Mouse (Mus musculus): Measurements from ENCODE around the gene Tomm22.
A peak's percentile ranks its signal among the peaks of the same experiment; 100 is the strongest.

The Tomm22 gene

GRCm38 (mm10) chr15:79685141-79685641 lies 14.5 kb downstream of the Tomm22 start:
- no peak for DNase-seq (ENCODE audit: low read depth in 1 of 2, low spot score in 2 of 2)

DNA sequence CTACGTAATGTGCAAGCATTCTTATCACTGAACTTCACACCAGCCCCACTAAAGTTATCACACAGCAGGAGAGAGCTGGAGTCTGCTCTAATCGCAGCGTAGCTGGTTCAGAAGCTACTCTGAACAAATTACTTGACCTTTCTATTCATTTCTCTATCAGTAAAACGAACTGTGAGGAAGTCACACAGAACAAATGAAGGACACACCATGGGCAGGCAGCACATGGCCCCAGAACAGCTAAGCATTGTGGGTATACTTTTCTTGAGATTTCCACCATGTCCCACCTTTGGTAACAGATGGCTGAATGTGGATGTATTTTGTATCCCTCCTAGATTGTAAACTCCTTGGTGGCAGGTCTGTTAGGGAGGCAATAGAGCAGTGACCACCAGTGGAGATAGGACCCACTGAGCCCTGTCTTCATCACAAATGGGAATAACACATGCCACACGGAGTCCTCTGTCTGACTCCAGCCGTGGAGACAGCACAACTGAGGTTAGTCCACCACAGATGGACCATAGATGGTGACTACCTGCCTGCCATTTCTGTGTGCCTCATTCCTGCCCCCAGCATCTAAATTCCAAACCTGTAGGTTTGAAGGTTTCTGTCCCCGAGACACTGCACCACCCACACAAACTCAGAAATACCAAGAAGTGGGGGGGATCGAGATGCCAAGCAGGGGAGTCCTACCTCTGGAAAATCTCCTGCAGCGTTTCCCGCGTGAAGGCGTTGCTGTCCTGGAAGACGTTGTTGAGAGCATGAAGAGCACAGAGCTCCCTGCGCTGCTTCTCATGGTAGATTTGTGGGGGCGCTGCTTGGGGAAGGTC lies 15.6 kb downstream of the Tomm22 start:
- no peak for DNase-seq (ENCODE audit: low read depth in 1 of 2, low spot score in 2 of 2)

- DNase-seq (ENCODE audit: low read depth in 1 of 2, low spot score in 2 of 2): no peak
These were observed 16.5 kb downstream of the Tomm22 start for GRCm38 (mm10) chr15:79687175-79687574.

DNA sequence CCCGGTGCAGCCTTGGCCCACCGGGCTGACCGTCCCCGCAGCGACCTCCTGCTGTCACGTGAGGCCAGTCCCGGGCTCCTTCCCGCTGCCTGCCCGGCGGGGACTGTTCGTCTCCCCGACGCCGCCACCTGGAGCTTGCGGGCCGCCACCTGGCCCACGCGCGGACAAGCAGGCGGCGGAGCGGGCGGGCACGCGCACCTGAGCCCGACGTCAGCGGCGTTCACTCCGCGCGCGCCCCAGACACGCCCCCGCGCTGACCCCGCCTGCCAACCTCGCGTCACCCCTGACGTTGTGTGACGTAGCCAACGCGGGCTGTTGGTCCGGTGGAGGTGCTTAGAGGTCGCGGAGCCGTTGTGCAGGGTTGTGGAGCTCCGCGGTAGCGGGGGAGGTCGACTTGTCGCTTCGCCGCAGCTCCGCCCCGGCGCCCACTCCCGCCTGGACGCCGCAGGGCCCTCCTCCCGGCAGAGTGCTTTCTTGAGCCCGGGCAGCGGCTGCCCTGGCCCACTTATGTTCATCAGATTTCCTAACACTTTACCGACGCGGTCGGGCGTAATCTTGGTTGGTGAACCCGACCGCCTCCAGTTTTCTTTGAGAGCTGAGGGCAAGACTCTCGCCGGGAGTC lies 17.1 kb downstream of the Tomm22 start, which contains the start of gene Josd1:
Gene Josd1 (minus strand): TSS at position 274 of the 622 bp plus-strand sequence.
- DNase-seq (ENCODE audit: low read depth in 1 of 2, low spot score in 2 of 2): peak; percentile 83 to 95

GRCm38 (mm10) chr15:79688268-79688956 lies 17.8 kb downstream of the Tomm22 start:
- no peak for DNase-seq (ENCODE audit: low read depth in 1 of 2, low spot score in 2 of 2)

DNA sequence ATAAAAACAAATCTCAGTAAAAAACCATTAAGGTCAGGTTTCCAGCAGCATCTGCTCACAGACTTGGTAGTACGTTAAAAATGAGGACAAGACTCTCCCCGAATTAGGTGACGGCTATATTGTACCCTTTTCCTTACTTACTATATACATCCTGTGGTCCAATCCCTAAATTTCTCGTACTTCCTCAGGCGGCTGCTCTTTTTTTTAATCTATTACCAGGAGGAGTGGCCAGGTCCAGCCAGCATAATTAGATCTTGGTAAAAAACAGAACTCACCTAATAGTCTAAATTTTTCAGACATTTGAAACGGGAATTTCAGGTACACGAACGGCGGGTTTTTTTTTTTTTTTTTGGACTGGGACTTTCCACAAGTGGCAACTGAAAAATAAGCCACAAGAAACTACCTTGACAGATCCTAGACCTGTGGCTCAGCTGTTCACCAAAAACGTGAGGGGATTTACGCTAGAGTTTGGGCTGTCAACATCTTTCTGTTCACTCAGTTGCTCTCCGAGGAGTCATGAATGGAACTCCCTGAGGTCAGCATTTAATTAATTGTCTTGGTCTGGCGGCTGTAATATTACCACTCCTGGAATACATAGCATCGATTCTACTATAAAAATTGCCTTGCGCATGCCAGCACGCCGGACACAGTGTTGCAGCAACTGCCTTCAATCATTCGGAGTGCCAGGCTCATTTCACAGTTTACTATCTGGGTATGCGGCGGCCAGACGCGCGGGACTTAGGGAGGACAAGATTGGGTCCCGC lies 19.2 kb downstream of the Tomm22 start:
- DNase-seq (ENCODE audit: low read depth in 1 of 2, low spot score in 2 of 2): no peak

DNA sequence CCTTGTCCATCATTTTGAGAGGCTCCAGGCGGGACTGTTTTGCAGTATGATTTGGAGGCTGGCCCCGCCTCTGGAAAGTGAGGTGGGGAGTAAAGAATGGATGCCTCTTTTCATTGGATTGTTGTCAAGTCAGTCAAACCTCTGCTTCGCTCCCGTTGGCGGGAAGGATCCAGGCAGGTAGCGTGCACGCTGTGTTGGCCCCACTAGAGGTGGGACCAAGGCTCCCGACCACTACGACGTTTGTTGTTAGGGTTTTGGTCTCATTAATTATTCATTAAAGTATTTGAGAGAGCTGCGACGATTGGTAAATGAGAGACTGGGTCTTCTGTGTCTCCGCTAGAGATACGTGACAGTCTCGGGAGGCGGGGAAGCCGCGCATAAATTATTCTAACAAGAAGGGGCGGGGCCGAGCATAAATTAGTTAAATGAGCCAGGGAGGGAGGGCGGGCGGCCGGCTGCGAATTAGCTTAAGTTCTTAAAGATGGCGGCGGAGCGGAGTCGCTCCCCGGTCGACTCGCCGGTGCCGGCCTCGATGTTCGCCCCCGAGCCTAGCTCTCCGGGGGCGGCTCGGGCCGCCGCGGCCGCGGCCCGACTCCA lies 19.9 kb downstream of the Tomm22 start, which contains the start of gene Gtpbp1:
Gene Gtpbp1 (plus strand): TSS at position 420 of the 597 bp plus-strand sequence.
- DNase-seq (ENCODE audit: low read depth in 1 of 2, low spot score in 2 of 2): peak; percentile 92 to 93

DNA sequence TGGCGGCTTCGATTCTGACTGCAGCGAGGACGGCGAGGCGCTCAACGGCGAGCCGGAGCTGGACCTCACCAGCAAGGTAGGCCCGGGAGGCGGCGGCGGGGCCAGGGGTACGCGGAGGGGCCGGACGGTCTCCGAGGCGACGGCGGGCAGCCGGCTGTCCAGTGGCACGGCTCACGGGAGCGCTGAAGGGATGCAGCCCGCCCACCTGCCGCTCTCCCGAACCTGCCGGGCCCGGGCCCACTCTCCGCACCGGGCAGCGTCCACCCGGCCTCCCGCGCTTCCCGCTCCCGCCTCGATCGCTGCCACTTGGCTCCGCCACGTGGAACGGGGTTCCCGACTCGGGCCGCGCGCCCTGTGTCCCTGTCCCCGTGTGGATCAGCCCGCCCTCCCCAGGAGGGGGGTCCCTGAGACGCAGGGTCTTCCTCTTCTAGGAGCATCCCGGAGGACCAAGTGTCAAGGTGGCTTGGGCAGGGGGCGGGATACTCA lies 20.4 kb downstream of the Tomm22 start:
- DNase-seq (ENCODE audit: low read depth in 1 of 2, low spot score in 2 of 2): no peak

DNA sequence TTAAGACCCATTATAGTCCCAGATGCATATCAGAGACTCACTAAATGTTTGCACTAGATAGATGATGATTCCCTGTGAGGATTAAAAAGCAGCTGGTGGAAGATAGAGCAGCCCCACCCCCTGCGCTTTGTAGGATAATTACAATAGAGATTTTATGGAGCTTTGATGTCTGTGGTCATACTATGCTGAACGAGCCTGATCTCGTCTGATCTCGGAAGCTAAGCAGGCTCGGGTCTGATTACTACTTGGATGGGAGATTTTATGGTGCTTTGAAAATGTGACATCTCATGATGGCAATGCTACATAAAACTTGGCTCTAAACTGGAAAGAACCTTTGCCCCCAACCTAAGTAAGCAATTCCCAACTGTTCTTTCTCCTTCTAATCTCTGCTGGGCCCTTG lies 21.7 kb downstream of the Tomm22 start:
- DNase-seq (ENCODE audit: low read depth in 1 of 2, low spot score in 2 of 2): no peak

DNA sequence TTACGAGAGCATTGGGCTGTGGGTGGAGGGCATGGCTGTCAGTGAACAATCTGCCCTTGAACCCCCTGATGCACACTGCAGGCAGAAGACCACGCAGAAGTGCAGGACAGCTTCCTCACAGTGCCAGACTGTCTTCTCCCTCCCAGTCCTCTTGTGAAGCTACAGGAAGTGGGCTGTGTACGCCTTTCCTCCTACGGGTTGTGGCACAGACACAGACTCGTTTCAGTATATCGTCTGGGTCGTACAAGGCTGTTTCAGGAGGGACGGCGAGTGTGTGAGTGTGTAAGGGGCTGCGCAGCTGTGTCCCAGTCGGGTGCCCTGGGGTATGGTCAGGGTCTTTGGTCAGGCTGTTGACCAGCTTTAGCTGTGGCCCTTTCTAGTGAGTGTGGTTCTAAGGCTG lies 23.1 kb downstream of the Tomm22 start:
- no peak for DNase-seq (ENCODE audit: low read depth in 1 of 2, low spot score in 2 of 2)

- no peak for DNase-seq (ENCODE audit: low read depth in 1 of 2, low spot score in 2 of 2)
These were observed 23.9 kb downstream of the Tomm22 start for GRCm38 (mm10) chr15:79694512-79694911.

- DNase-seq (ENCODE audit: low read depth in 1 of 2, low spot score in 2 of 2): no peak
These were observed 24.9 kb downstream of the Tomm22 start for GRCm38 (mm10) chr15:79695516-79695915.

DNA sequence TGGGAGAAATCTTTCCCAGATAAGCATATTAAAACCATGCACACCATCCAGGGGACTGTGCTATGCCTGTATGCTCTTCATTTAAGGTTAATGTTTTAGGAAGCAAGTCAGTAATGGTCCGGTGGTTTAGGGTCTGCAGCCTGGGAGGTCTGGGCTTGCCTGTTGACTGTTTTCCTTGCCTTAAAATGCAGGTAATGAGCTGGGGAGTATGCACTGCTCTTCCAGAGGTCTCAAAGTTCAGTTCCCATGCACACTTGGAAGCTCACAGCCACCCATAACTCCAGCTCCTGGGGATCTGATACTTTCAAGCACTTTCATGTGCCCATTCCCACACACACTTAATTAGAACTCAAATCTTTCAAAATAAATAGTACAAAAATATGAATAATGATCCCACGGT lies 25.8 kb downstream of the Tomm22 start:
- no peak for DNase-seq (ENCODE audit: low read depth in 1 of 2, low spot score in 2 of 2)

DNA sequence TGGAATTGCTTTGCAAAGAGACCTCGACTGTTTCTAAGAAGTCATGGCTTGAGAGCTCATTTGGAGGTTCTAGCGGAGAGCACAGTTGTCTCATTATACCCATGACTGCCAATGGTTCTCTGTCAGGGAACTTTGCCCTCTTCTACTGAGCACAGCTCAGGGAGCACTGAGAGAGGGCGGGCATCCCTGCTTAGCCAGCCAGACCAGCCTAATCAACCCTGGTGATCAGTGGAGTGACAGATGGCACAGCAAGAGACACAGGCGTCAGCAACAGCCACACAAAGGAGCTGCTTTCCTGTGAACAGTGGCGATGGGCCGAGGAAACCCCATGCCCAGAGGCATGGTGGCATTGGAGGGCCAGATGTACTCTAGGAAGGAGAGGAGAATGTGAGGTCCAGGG lies 26.4 kb downstream of the Tomm22 start:
- DNase-seq (ENCODE audit: low read depth in 1 of 2, low spot score in 2 of 2): no peak

- no peak for DNase-seq (ENCODE audit: low read depth in 1 of 2, low spot score in 2 of 2)
These were observed 27.0 kb downstream of the Tomm22 start for GRCm38 (mm10) chr15:79697558-79698187.

GRCm38 (mm10) chr15:79706603-79707214 lies 36.0 kb downstream of the Tomm22 start:
- DNase-seq (ENCODE audit: low read depth in 1 of 2, low spot score in 2 of 2): no peak

DNA sequence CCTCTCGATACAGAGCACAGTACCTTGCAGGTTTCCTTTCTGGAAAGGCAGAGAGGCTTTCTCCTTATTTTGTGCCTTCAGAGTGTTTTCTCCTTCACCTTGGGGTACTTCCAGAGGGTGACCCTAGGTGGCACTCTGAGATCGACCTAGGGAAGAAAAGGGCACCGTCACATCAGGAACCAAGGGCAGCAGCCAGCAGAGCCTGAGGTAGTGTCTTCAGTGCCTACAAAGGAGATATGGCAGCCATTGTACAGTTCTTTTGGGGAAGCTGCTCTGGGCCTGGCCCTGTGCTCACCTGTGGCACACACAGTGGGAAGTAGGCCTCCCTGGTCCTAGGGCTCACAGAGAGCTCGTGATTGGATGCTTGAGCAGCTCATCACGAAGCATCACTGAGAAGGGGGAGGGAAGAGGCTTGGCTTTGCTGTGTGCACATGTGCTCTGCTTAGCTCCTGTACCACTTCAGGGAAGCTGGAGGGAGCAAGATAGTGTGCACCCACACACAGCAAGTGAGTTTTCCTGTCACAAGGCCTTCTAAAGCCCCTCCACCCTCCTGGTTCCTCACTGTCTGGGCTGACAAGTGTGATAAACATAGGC lies 37.7 kb downstream of the Tomm22 start:
- DNase-seq (ENCODE audit: low read depth in 1 of 2, low spot score in 2 of 2): no peak

GRCm38 (mm10) chr15:79715646-79716045 lies 45.0 kb downstream of the Tomm22 start:
- no peak for DNase-seq (ENCODE audit: low read depth in 1 of 2, low spot score in 2 of 2)

GRCm38 (mm10) chr15:79716710-79717109 lies 46.0 kb downstream of the Tomm22 start:
- no peak for DNase-seq (ENCODE audit: low read depth in 1 of 2, low spot score in 2 of 2)

Measured in monocyte, adult 2 months (primary cell).